Mouse (Mus musculus) activated CD4-positive, CD25-positive, alpha-beta regulatory T cell (primary cell): ENCODE data around the gene Btg1-ps1. TPM values are rescaled to one million over a fixed set of nuclear protein-coding genes. Genes with fewer than 3 reads are reported as not detected.

ENCODE experiments used
- polyA plus RNA-seq, 2 experiments: library from polyadenylated mRNA; unstranded; fragments of 100-300 nt; shearing (Covaris generic); gene quantifications; one replicate each; pipeline ENCODE4 v1.2.1; 2017

The Btg1-ps1 gene
- not detected for polyA plus RNA-seq

DNA sequence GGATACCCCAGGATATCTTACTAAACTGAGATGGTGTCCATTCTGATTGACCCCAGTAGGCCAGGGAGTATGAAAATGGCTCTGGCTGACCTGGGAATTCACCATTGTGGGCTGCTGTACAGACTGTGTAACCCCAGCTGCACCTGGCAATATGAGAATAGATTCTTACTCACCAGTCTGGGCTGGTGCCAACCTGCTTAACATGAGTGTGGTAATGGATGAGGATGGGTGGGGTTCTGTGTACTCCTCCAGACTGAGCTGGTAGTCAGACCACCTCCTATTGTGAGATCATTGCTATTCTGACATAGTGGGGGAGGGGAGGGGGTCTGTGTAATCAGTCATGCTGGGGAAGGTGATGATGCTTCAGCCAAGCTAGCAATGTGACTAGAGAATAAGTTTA, at the start of gene Btg1-ps1:
Gene Btg1-ps1 (minus strand): TSS at position 219 of the 400 bp plus-strand sequence.

DNA sequence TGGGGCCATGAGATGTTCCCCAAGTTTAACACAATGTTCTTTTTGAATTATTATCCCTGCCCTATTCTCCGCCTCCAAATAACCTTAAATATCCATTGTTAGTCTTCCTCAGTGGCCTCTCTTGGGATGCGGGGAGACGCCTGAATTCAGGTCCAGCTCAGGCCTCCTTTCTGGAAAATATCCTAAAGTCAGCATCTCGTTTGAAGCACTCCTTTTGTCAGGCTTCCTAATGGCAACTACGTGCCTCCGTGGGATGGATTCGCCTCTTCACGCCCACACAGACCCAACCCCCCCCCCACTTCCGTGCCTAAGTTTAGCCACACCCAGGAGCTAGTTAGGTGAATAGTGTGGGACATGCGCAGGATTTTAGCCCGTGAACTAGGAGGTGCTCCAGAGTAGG, 47.6 kb upstream of the Btg1-ps1 start, which contains the start of gene Rhox10:
Gene Rhox10 (plus strand): TSS at position 301 of the 400 bp plus-strand sequence.

DNA sequence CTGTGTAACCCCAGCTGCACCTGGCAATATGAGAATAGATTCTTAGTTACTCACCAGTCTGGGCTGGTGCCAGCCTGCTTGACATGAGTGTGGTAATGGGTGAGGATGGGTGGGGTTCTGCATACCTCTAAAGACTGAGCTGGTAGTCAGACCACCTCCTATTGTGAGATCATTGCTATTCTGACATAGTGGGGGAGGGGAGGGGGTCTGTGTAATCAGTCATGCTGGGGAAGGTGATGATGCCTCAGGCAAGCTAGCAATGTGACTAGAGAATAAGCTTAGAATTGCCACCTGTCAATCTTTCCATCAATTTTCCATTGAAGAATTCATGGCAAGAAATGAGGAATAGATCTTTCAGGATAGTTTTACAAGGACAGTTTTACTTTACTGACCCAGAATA, 24.4 kb upstream of the Btg1-ps1 start, which contains the start of gene Btg1-ps2:
Gene Btg1-ps2 (minus strand): TSS at position 101 of the 400 bp plus-strand sequence.

Other genes starting within 250 kb of the Btg1-ps1 start
- gene Rhox5, start 214.0 kb downstream of the Btg1-ps1 start, polyA plus RNA-seq = not detected
- not detected for gene Rhox6, start 191.9 kb downstream of the Btg1-ps1 start, polyA plus RNA-seq
- gene Rhox7a, start 187.1 kb downstream of the Btg1-ps1 start, polyA plus RNA-seq = not detected
- under 1 TPM in 1 of 2 experiments, not detected in 1; 0.20 TPM for gene Rhox8, start 139.9 kb downstream of the Btg1-ps1 start, polyA plus RNA-seq
- not detected for gene Rhox7b, start 121.6 kb downstream of the Btg1-ps1 start, polyA plus RNA-seq
- under 1 TPM in 1 of 2 experiments, not detected in 1; 0.27 TPM for gene Rhox9, start 117.0 kb downstream of the Btg1-ps1 start, polyA plus RNA-seq
- not detected for gene Btg1-ps2, start 24.3 kb upstream of the Btg1-ps1 start, polyA plus RNA-seq
- gene Rhox10, start 47.7 kb upstream of the Btg1-ps1 start, polyA plus RNA-seq = not detected
- gene Rhox11, start 66.3 kb upstream of the Btg1-ps1 start, polyA plus RNA-seq = not detected
- under 1 TPM in 1 of 2 experiments, not detected in 1; 0.28 TPM for gene Rhox12, start 92.1 kb upstream of the Btg1-ps1 start, polyA plus RNA-seq
- not detected for gene Rhox13, start 102.4 kb upstream of the Btg1-ps1 start, polyA plus RNA-seq
- 1 to 10 TPM; 1.3 to 1.9 TPM for gene Zbtb33, start 171.0 kb upstream of the Btg1-ps1 start, polyA plus RNA-seq
- 1 to 10 TPM in 1 of 2 experiments, under 1 TPM in 1; 0.36 to 1.6 TPM for gene Tmem255a, start 233.6 kb upstream of the Btg1-ps1 start, polyA plus RNA-seq